Mouse (Mus musculus): ENCODE measurements around the gene Mast4. TPM values are rescaled to one million over a fixed set of nuclear protein-coding genes. Genes with fewer than 3 reads are reported as not detected.

Mast4 gene
- polyA plus RNA-seq, 1 experiment from 2014 or later = 36.9 TPM

- ATAC-seq (replicated peaks; ENCODE audit: extremely low read depth, insufficient read depth, low FRiP score) = no peak
- Histone ChIP-seq H3K4me3 (ENCODE audit: low read length) (no peak overlapping the region), H3K36me3 (ENCODE audit: control insufficient read depth, insufficient read depth) (no peaks in the 10 kb centered on the region), H3K4me2 (ENCODE audit: low read depth, low read length) (no peak overlapping the region), H3K27me3 (ENCODE audit: control insufficient read depth, insufficient read depth, low read length) (peaks cover 5% of the 10 kb centered on the region), H3K4me1 (ENCODE audit: control insufficient read depth, insufficient read depth, low read length) (no peaks in the 10 kb centered on the region; the same call in 1 of the 2 replicates), H3K27ac (ENCODE audit: low read length) (no peak overlapping the region), H3K9ac (ENCODE audit: low read length) (no peak overlapping the region), H3K9me3 (replicated peaks; ENCODE audit: control insufficient read depth, low read length) (no peaks in the 10 kb centered on the region)
- WGBS = 73% methylated on average over 9 of the region's 9 CpGs
Observed at GRCm38 (mm10) chr13:103327843-103328242, 6.5 kb downstream of the Mast4 start.

DNA sequence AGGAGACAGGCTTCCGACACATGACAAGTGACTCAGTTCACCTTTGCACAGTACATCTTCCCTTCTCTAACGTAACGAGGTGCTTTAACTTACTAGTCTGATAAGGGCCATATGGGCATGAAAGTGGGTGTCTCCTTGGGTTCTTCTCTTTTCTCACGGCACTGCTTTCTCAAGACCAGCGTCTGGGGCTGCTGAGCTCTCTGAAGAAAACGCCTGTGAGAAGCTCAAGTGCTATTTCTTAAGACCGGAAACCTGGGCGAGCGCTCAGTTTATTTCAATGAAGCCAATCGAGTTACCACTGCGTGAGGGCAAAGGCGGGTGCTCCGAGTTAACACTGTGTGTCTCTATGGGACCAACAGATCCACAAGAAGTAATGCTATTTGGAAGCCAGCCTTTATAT is 8.1 kb downstream of the Mast4 start:
- 72% methylated on average over 13 of the region's 13 CpGs for WGBS
- no peak overlapping the region for H3K4me2 ChIP-seq (ENCODE audit: low read depth, low read length)
- no peaks in the 10 kb centered on the region for H3K36me3 ChIP-seq (ENCODE audit: control insufficient read depth, insufficient read depth)
- no peaks in the 10 kb centered on the region for H3K4me1 ChIP-seq (ENCODE audit: control insufficient read depth, insufficient read depth, low read length)
- H3K9me3 ChIP-seq (replicated peaks; ENCODE audit: control insufficient read depth, low read length) = no peaks in the 10 kb centered on the region
- H3K27me3 ChIP-seq (ENCODE audit: control insufficient read depth, insufficient read depth, low read length) = no peaks in the 10 kb centered on the region
- no peak for ATAC-seq (replicated peaks; ENCODE audit: extremely low read depth, insufficient read depth, low FRiP score)
- no peak overlapping the region for H3K9ac ChIP-seq (ENCODE audit: low read length)
- no peak overlapping the region for H3K4me3 ChIP-seq (ENCODE audit: low read length)
- H3K27ac ChIP-seq (ENCODE audit: low read length) = no peak overlapping the region

- H3K27me3 ChIP-seq (ENCODE audit: control insufficient read depth, insufficient read depth, low read length) = no peaks in the 10 kb centered on the region
- H3K4me1 ChIP-seq (ENCODE audit: control insufficient read depth, insufficient read depth, low read length) = peaks cover 3% of the 10 kb centered on the region; the same call in 1 of the 2 replicates
- no peak for ATAC-seq (replicated peaks; ENCODE audit: extremely low read depth, insufficient read depth, low FRiP score)
- H3K9ac ChIP-seq (ENCODE audit: low read length) = no peak overlapping the region
- no peak overlapping the region for H3K4me2 ChIP-seq (ENCODE audit: low read depth, low read length)
- H3K27ac ChIP-seq (ENCODE audit: low read length) = no peak overlapping the region
- no peak overlapping the region for H3K4me3 ChIP-seq (ENCODE audit: low read length)
- 85% methylated on average over 9 of the region's 9 CpGs for WGBS
- no peaks in the 10 kb centered on the region for H3K36me3 ChIP-seq (ENCODE audit: control insufficient read depth, insufficient read depth)
- no peaks in the 10 kb centered on the region for H3K9me3 ChIP-seq (replicated peaks; ENCODE audit: control insufficient read depth, low read length)
Observed at GRCm38 (mm10) chr13:103319881-103320280, 14.4 kb downstream of the Mast4 start.

DNA sequence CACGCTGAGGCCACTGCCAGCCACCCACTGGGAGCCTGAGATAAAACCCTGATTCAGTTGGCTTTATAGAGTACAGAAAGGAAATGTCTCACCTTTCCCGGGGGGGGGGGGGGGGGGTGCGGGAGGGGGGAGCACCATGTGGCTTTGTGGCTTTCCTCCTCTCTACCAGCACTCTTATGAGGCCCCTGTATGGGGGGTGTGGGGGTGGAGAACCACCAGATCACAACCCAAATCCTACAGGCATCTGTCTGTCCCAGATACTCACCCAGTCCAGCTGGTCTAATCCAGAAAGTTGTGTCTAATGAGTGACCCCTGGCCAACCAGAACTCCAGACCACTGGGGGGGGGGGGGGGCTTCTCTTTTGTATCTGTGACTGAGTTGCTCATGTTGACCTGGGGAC is 15.0 kb downstream of the Mast4 start:
- 24% methylated on average over 1 of the region's 3 CpGs for WGBS
- Histone ChIP-seq H3K4me3 (ENCODE audit: low read length) (no peak overlapping the region), H3K27me3 (ENCODE audit: control insufficient read depth, insufficient read depth, low read length) (no peaks in the 10 kb centered on the region), H3K4me1 (ENCODE audit: control insufficient read depth, insufficient read depth, low read length) (peaks cover 3% of the 10 kb centered on the region; the same call in 1 of the 2 replicates), H3K36me3 (ENCODE audit: control insufficient read depth, insufficient read depth) (no peaks in the 10 kb centered on the region), H3K4me2 (ENCODE audit: low read depth, low read length) (no peak overlapping the region), H3K27ac (ENCODE audit: low read length) (no peak overlapping the region), H3K9ac (ENCODE audit: low read length) (no peak overlapping the region), H3K9me3 (replicated peaks; ENCODE audit: control insufficient read depth, low read length) (no peaks in the 10 kb centered on the region)
- no peak for ATAC-seq (replicated peaks; ENCODE audit: extremely low read depth, insufficient read depth, low FRiP score)

DNA sequence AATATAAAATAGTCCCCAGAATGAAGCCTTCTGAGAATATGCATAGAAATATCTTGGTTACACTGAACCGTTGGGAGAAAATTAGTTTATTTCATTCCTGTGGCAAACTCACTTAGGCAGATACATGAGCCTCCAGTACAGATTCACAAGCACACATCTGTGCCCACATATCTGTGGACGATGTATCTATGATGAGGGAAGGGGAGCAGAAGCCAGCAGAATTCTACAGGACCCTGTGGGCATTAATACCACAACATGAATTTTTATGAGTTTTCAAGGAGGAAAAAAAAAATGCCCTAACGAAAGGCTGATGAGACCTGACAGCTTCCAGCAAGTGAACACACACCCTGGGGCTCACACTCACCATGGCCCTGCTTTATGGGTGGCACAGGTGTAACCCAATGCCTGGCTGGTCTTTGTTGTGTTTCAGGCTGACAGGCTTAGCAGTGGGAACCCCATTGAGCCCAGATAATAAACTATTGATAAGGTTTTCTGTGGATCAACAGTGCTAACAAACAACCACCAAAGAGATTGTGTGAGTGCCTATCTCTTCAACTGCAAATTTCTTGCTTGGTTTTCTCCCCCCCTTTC is 17.4 kb downstream of the Mast4 start:
- ATAC-seq (replicated peaks; ENCODE audit: extremely low read depth, insufficient read depth, low FRiP score) = no peak
- Histone ChIP-seq H3K9me3 (replicated peaks; ENCODE audit: control insufficient read depth, low read length) (no peaks in the 10 kb centered on the region), H3K9ac (ENCODE audit: low read length) (no peak overlapping the region), H3K4me1 (ENCODE audit: control insufficient read depth, insufficient read depth, low read length) (peaks cover 3% of the 10 kb centered on the region; the same call in 1 of the 2 replicates), H3K27me3 (ENCODE audit: control insufficient read depth, insufficient read depth, low read length) (no peaks in the 10 kb centered on the region), H3K27ac (ENCODE audit: low read length) (no peak overlapping the region), H3K4me2 (ENCODE audit: low read depth, low read length) (no peak overlapping the region), H3K36me3 (ENCODE audit: control insufficient read depth, insufficient read depth) (no peaks in the 10 kb centered on the region), H3K4me3 (ENCODE audit: low read length) (no peak overlapping the region)
- 69% methylated on average over 3 of the region's 3 CpGs for WGBS

- no peak overlapping the region for H3K4me2 ChIP-seq (ENCODE audit: low read depth, low read length)
- no peak overlapping the region for H3K4me3 ChIP-seq (ENCODE audit: low read length)
- no peaks in the 10 kb centered on the region for H3K36me3 ChIP-seq (ENCODE audit: control insufficient read depth, insufficient read depth)
- no peaks in the 10 kb centered on the region for H3K27me3 ChIP-seq (ENCODE audit: control insufficient read depth, insufficient read depth, low read length)
- no peaks in the 10 kb centered on the region for H3K9me3 ChIP-seq (replicated peaks; ENCODE audit: control insufficient read depth, low read length)
- 50% methylated on average over 10 of the region's 10 CpGs for WGBS
- no peak for ATAC-seq (replicated peaks; ENCODE audit: extremely low read depth, insufficient read depth, low FRiP score)
- H3K27ac ChIP-seq (ENCODE audit: low read length) = no peak overlapping the region
- H3K9ac ChIP-seq (ENCODE audit: low read length) = no peak overlapping the region
- H3K4me1 ChIP-seq (ENCODE audit: control insufficient read depth, insufficient read depth, low read length) = peaks cover 3% of the 10 kb centered on the region; the same call in 1 of the 2 replicates
Observed at GRCm38 (mm10) chr13:103315113-103315708, 19.1 kb downstream of the Mast4 start.

GRCm38 (mm10) chr13:103308296-103308695 is 26.0 kb downstream of the Mast4 start:
- Histone ChIP-seq H3K9me3 (replicated peaks; ENCODE audit: control insufficient read depth, low read length) (no peaks in the 10 kb centered on the region), H3K4me2 (ENCODE audit: low read depth, low read length) (no peak overlapping the region), H3K9ac (ENCODE audit: low read length) (no peak overlapping the region), H3K4me3 (ENCODE audit: low read length) (no peak overlapping the region), H3K36me3 (ENCODE audit: control insufficient read depth, insufficient read depth) (no peaks in the 10 kb centered on the region), H3K27me3 (ENCODE audit: control insufficient read depth, insufficient read depth, low read length) (no peaks in the 10 kb centered on the region), H3K27ac (ENCODE audit: low read length) (no peak overlapping the region), H3K4me1 (ENCODE audit: control insufficient read depth, insufficient read depth, low read length) (no peaks in the 10 kb centered on the region)
- ATAC-seq (replicated peaks; ENCODE audit: extremely low read depth, insufficient read depth, low FRiP score) = no peak
- 78% methylated on average over 4 of the region's 4 CpGs for WGBS

GRCm38 (mm10) chr13:103303826-103304225 is 30.5 kb downstream of the Mast4 start:
- H3K27me3 ChIP-seq (ENCODE audit: control insufficient read depth, insufficient read depth, low read length) = no peaks in the 10 kb centered on the region
- H3K27ac ChIP-seq (ENCODE audit: low read length) = no peak overlapping the region
- H3K9ac ChIP-seq (ENCODE audit: low read length) = no peak overlapping the region
- no peak overlapping the region for H3K4me3 ChIP-seq (ENCODE audit: low read length)
- no peaks in the 10 kb centered on the region for H3K36me3 ChIP-seq (ENCODE audit: control insufficient read depth, insufficient read depth)
- no peaks in the 10 kb centered on the region for H3K4me1 ChIP-seq (ENCODE audit: control insufficient read depth, insufficient read depth, low read length)
- WGBS = 79% methylated on average over 9 of the region's 9 CpGs
- no peak overlapping the region for H3K4me2 ChIP-seq (ENCODE audit: low read depth, low read length)
- ATAC-seq (replicated peaks; ENCODE audit: extremely low read depth, insufficient read depth, low FRiP score) = no peak
- H3K9me3 ChIP-seq (replicated peaks; ENCODE audit: control insufficient read depth, low read length) = no peaks in the 10 kb centered on the region

GRCm38 (mm10) chr13:103302508-103302907 is 31.8 kb downstream of the Mast4 start:
- no peak overlapping the region for H3K27ac ChIP-seq (ENCODE audit: low read length)
- H3K27me3 ChIP-seq (ENCODE audit: control insufficient read depth, insufficient read depth, low read length) = no peaks in the 10 kb centered on the region
- no peaks in the 10 kb centered on the region for H3K4me1 ChIP-seq (ENCODE audit: control insufficient read depth, insufficient read depth, low read length)
- H3K9ac ChIP-seq (ENCODE audit: low read length) = no peak overlapping the region
- H3K9me3 ChIP-seq (replicated peaks; ENCODE audit: control insufficient read depth, low read length) = no peaks in the 10 kb centered on the region
- WGBS = 66% methylated on average over 6 of the region's 6 CpGs
- H3K36me3 ChIP-seq (ENCODE audit: control insufficient read depth, insufficient read depth) = no peaks in the 10 kb centered on the region
- H3K4me2 ChIP-seq (ENCODE audit: low read depth, low read length) = no peak overlapping the region
- H3K4me3 ChIP-seq (ENCODE audit: low read length) = no peak overlapping the region
- ATAC-seq (replicated peaks; ENCODE audit: extremely low read depth, insufficient read depth, low FRiP score) = no peak

All from heart, embryonic 16.5 days (tissue).